Mouse (Mus musculus) testis, adult 10 weeks (tissue): ENCODE data around the gene Gigyf2. TPM values are rescaled to one million over a fixed set of nuclear protein-coding genes. Genes with fewer than 3 reads are reported as not detected.

Experiments used
- polyA plus RNA-seq: library from polyadenylated mRNA; stranded (reverse); fragments of 350-450 nt; fragmentation: Illumina TruSeq; extraction: RNeasy Lipid Tissue Mini Kit (QIAGEN cat#74804); gene quantifications from one replicate; pipeline ENCODE4 v1.2.3, GENCODE M21; 2014; ENCODE audit warnings: low read depth, low replicate concordance

The Gigyf2 gene
- polyA plus RNA-seq: 72.2 TPM

DNA sequence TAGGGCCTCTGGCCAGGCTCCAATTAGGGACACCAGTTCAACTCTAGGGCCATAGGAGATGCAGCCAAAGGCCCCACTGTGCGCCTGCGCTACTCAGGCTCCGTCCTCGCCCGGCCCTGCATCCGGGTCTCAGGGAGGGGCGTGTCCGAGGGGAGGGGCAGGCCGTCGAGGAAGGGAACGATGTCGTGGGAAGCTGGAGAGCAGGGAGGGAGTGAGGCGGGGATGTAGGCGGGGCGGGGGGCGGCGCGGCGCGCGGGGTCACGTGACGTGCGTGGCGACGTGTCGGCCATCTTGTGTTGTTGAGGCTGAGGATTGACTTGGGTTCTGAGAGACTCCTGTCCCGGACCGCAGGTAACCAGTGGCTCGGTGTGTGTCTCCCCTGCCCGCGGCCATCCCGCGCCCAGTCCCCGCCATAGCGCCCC lies at the start of gene Gigyf2:
Gene Gigyf2 (plus strand): TSS at position 257 of the 422 bp plus-strand sequence.

DNA sequence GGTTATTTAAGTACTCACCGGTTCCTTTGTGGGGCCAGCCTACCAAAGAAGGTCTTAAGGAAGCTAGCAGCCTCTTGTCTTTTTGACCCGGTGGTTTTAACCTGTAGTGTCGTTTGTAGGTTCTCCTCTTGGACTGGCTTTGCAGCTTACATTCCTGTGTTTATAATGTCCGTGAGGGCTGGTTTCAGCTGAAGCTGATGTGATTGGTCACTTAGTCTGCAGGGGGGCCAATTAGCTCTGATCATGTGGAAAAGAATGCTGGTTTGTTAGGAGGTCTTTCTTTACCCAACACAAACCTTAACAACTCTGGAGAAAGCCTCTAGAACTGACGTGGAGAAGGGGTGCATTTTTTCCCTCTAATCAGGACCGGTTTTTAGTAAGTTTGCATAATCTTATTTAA lies 67.8 kb downstream of the Gigyf2 start, which contains the start of gene Kcnj13:
Gene Kcnj13 (minus strand): TSS at position 136 of the 400 bp plus-strand sequence.

DNA sequence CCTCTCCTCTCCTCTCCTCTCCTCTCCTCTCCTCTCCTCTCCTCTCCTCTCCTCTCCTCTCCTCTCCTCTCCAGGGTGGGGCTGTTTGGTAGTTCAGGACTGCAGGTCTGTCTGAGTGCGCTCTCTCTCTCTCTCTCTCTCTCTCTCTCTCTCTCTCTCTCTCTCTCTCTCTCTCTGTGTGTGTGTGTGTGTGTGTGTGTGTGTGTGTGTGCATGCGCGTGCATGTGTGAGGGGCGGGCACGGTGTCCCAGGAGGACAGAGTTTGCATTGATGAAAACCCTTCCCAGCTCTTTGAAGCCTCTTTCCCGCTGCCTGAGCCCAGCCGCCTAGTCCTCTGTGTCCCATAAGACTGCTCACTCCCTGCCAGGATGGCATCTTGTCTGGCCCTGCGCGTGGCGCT lies 143.2 kb downstream of the Gigyf2 start, which contains the start of gene Snorc:
Gene Snorc (plus strand): TSS at position 301 of the 400 bp plus-strand sequence.

Other genes starting within 250 kb of the Gigyf2 start
- 0.27 TPM for gene Alppl2, start 237.1 kb upstream of the Gigyf2 start, polyA plus RNA-seq
- gene Alpi, start 225.4 kb upstream of the Gigyf2 start, polyA plus RNA-seq: not detected
- gene Akp3, start 202.0 kb upstream of the Gigyf2 start, polyA plus RNA-seq: 0.20 TPM
- not detected for gene Ecel1, start 170.5 kb upstream of the Gigyf2 start, polyA plus RNA-seq
- 0.21 TPM for gene Prss56, start 143.7 kb upstream of the Gigyf2 start, polyA plus RNA-seq
- gene Chrnd, start 136.4 kb upstream of the Gigyf2 start, polyA plus RNA-seq: not detected
- not detected for gene Chrng, start 122.3 kb upstream of the Gigyf2 start, polyA plus RNA-seq
- gene Eif4e2, start 113.1 kb upstream of the Gigyf2 start, polyA plus RNA-seq: 106 TPM
- gene Efhd1, start 62.6 kb upstream of the Gigyf2 start, polyA plus RNA-seq: 550 TPM
- gene Kcnj13, start 67.7 kb downstream of the Gigyf2 start, polyA plus RNA-seq: 0.17 TPM
- gene Snorc, start 143.3 kb downstream of the Gigyf2 start, polyA plus RNA-seq: not detected
- 0.17 TPM for gene Neu2, start 182.9 kb downstream of the Gigyf2 start, polyA plus RNA-seq
- 0.07 TPM for gene Ngef, start 246.9 kb downstream of the Gigyf2 start, polyA plus RNA-seq